9 mouse cellular contexts compared by ENCODE assay signal in the genomic region with DNA sequence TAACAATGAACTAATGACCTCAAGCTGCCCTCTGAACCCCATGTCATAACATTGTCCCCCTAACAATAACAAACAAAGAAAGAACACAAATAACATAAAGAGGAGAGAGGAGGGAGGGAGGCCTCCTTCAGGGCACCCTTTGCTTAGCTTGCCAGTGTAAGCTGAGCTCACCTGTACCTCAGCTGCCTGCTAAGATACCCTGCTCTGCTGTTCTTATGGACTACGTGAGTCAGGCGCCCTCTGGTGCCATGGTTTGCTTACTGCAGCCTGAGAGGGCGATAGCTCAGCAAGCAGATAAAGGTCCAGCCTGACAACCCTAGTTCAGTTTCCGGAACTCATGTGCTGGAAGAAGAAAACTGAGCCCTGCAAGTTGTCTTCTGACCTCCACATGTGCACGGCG.
DNase-seq lines count a peak whose midpoint lies in the region.
"Had no signal": no experiment of that assay in that cellular context is flagged by ENCODE, and none has a peak within 500 bp of the region (broad histone marks: within the 10 kb centered on the region; RNA-seq: fewer than 3 reads in every experiment).

No protein-coding gene starts in this region.

- H3K27me3 ChIP-seq in embryonic facial prominence, embryonic 10.5 days (replicated peaks; ENCODE audit: low read depth, poor library complexity, severe bottlenecking): no peaks in the 10 kb centered on the region; the same call in 1 of the 2 replicates
- H3K27me3 ChIP-seq in megakaryocyte, embryonic 14.5 days (replicated peaks): peaks cover 54% of the 10 kb centered on the region

- 64% methylated on average over 6 of the region's 6 CpGs for WGBS in embryonic facial prominence, embryonic 10.5 days

- no peaks in the 10 kb centered on the region for H3K36me3 ChIP-seq in embryonic facial prominence, embryonic 10.5 days (replicated peaks)
- no peaks in the 10 kb centered on the region for H3K36me3 ChIP-seq in megakaryocyte, embryonic 14.5 days (replicated peaks; ENCODE audit: low read length)

- no peak overlapping the region for H3K27ac ChIP-seq in embryonic facial prominence, embryonic 10.5 days (replicated peaks)

- H3K4me3 ChIP-seq in embryonic facial prominence, embryonic 10.5 days: no peak overlapping the region
- H3K4me3 ChIP-seq in megakaryocyte, embryonic 14.5 days (replicated peaks): peak overlapping the region; percentile 50
- H3K4me3 ChIP-seq: myocyte had no signal

- DNase-seq in heart, adult 11 months: peak; percentile 93
- no peak for DNase-seq in heart, adult 8-10 months (ENCODE audit: low spot score)
- DNase-seq in right cerebral cortex, postnatal 14 days: peak; percentile 44
- DNase-seq in right cerebral cortex, postnatal 25 days: no peak
- peak; percentile 63 for DNase-seq in embryonic facial prominence, embryonic 10.5 days (ENCODE audit: low spot score)
- no peak for DNase-seq in frontal cortex, adult 2 months (ENCODE audit: extremely low spot score in 1 of 2, low spot score in 1 of 2)
- no peak for DNase-seq in left cerebral cortex, adult 18-20 months (ENCODE audit: low spot score in 2 of 2)

- H3K9me3 ChIP-seq in embryonic facial prominence, embryonic 10.5 days: no peaks in the 10 kb centered on the region
- H3K9me3 ChIP-seq in megakaryocyte, embryonic 14.5 days: peaks cover 12% of the 10 kb centered on the region

- H3K4me1 ChIP-seq in embryonic facial prominence, embryonic 10.5 days: peaks cover 51% of the 10 kb centered on the region
- H3K4me1 ChIP-seq in megakaryocyte, embryonic 14.5 days: peaks cover 2% of the 10 kb centered on the region; the same call in 1 of the 2 replicates

Comparison
In these comparisons a context has a peak if more than half of its experiments do, and no peak if none do; other contexts are left out.
1. DNase-seq: peak in heart, adult 11 months (single experiment), right cerebral cortex, postnatal 14 days (single experiment) and embryonic facial prominence, embryonic 10.5 days (single experiment); none in heart, adult 8-10 months (single experiment), right cerebral cortex, postnatal 25 days (single experiment), frontal cortex, adult 2 months (0 of 2) and left cerebral cortex, adult 18-20 months (0 of 2).